Mouse (Mus musculus) hindbrain, postnatal 0 days (tissue): Measurements from ENCODE around the gene Gm45837. TPM values are rescaled to one million over a fixed set of nuclear protein-coding genes. Genes with fewer than 3 reads are reported as not detected.
A peak's percentile ranks its signal among the peaks of the same experiment; 100 is the strongest.

Source experiments
- ATAC-seq: fragments of 200-750 bp; cut with Nextera tagmentation; 2 replicates; pipeline ENCODE4 v1.8.0; 2017; ENCODE audit warnings: mild to moderate bottlenecking, moderate TSS enrichment, moderate library complexity
- DNase-seq: peaks from one replicate; pipeline ENCODE4 v3.0.0-alpha.2; 2015; ENCODE audit warnings: low spot score
- H3K27ac ChIP-seq: fragments of 300-500 bp; sonication (generic); 2 replicates; pipeline ENCODE4 v1.5.1; 2014; ENCODE audit warnings: mild to moderate bottlenecking
- H3K27me3 ChIP-seq: fragments of 300-500 bp; sonication (generic); 2 replicates; pipeline ENCODE4 v1.6.1; 2014; ENCODE audit warnings: low read length, mixed read lengths; ENCODE audit not compliant: insufficient read depth
- H3K36me3 ChIP-seq: fragments of 300-500 bp; sonication (generic); 2 replicates; pipeline ENCODE4 v1.6.1; 2014; ENCODE audit warnings: low read length, mixed read lengths; ENCODE audit not compliant: insufficient read depth
- H3K4me1 ChIP-seq: fragments of 300-500 bp; sonication (generic); 2 replicates; pipeline ENCODE4 v1.6.1; 2014; ENCODE audit warnings: antibody characterized with exemption, low read length, mixed read lengths; ENCODE audit not compliant: insufficient read depth
- H3K4me2 ChIP-seq: fragments of 300-500 bp; sonication (generic); 2 replicates; pipeline ENCODE4 v1.6.1; 2014; ENCODE audit warnings: low read depth, mild to moderate bottlenecking, low read length, moderate library complexity, mixed read lengths
- H3K4me3 ChIP-seq: fragments of 300-500 bp; sonication (generic); 2 replicates; pipeline ENCODE4 v1.5.1; 2014; ENCODE audit warnings: low read length
- H3K9ac ChIP-seq: fragments of 300-500 bp; sonication (generic); replicated peaks from 2 replicates; pipeline ENCODE4 v1.6.1; 2014; ENCODE audit warnings: mild to moderate bottlenecking, low read length, moderate library complexity, mixed read lengths
- H3K9me3 ChIP-seq: fragments of 300-500 bp; sonication (generic); 2 replicates; pipeline ENCODE4 v1.6.1; 2016; ENCODE audit warnings: low read length, mixed read lengths
- CTCF ChIP-seq: IDR thresholded peaks from 2 replicates; pipeline ENCODE4 v1.5.1; 2016; ENCODE audit warnings: antibody characterized with exemption, control low read depth, low read depth
- WGBS: fragments of 180-500 bp; shearing (Covaris S2); extraction: QIAGEN DNeasy Blood & Tissue Kit; methylation state at CpG from one replicate; pipeline ENCODE4 v1.1.7; 2014; 5-methylcytosine and 5-hydroxymethylcytosine counted together
- polyA plus RNA-seq: library from polyadenylated mRNA; unstranded; fragments of >200 nt; fragmentation: Nextera tagmentation; extraction: Ambion mirVana; gene quantifications from 2 replicates; pipeline ENCODE4 v1.2.1, GENCODE M21; 2015
- total RNA-seq: library from RNA; depleted of rRNA; stranded (reverse); fragments of >200 nt; gene quantifications from 2 replicates; pipeline ENCODE4 v1.2.3, GENCODE M21; 2014

The Gm45837 gene
- total and polyA plus RNA-seq, 2 experiments from 2014 or later = not detected

GRCm38 (mm10) chr7:101389256-101389655, 21.4 kb upstream of the Gm45837 start:
- Histone ChIP-seq H3K4me1 (0 out of 2 replicates have a peak, but pooled peaks cover 3% of the 10 kb centered on the region), H3K9ac (no peak overlapping the region), H3K27me3 (no peaks in the 10 kb centered on the region), H3K36me3 (0 out of 2 replicates have a peak, but pooled peaks cover 4% of the 10 kb centered on the region), H3K9me3 (no peaks in the 10 kb centered on the region), H3K4me3 (no peak overlapping the region), H3K27ac (no peak overlapping the region), H3K4me2 (no peak overlapping the region)
- no peak for TF ChIP-seq CTCF
- WGBS = 89% methylated on average over 6 of the region's 6 CpGs
- DNase-seq (no peak), ATAC-seq (no peak)

GRCm38 (mm10) chr7:101391909-101392479, 18.7 kb upstream of the Gm45837 start:
- WGBS = 81% methylated on average over 4 of the region's 4 CpGs
- ATAC-seq (no peak), DNase-seq (no peak)
- Histone ChIP-seq H3K27ac (no peak overlapping the region), H3K9me3 (no peaks in the 10 kb centered on the region), H3K36me3 (0 out of 2 replicates have a peak, but pooled peaks cover 4% of the 10 kb centered on the region), H3K9ac (no peak overlapping the region), H3K4me2 (no peak overlapping the region), H3K4me3 (no peak overlapping the region), H3K27me3 (no peaks in the 10 kb centered on the region), H3K4me1 (0 out of 2 replicates have a peak, but pooled peaks cover 3% of the 10 kb centered on the region)
- TF ChIP-seq CTCF = no peak

- no peak for DNase-seq
- Histone ChIP-seq H3K27me3 (no peaks in the 10 kb centered on the region), H3K36me3 (0 out of 2 replicates have a peak, but pooled peaks cover 4% of the 10 kb centered on the region), H3K4me2 (no peak overlapping the region), H3K9me3 (no peaks in the 10 kb centered on the region), H3K9ac (no peak overlapping the region), H3K27ac (peak overlapping the region; percentile 32; the same call in 1 of the 2 replicates), H3K4me1 (0 out of 2 replicates have a peak, but pooled peaks cover 3% of the 10 kb centered on the region), H3K4me3 (no peak overlapping the region)
- ATAC-seq = no peak
- 50% methylated on average over 4 of the region's 4 CpGs for WGBS
- TF ChIP-seq CTCF = no peak
Measured at GRCm38 (mm10) chr7:101393015-101393414, 17.7 kb upstream of the Gm45837 start.

- no peak overlapping the region for H3K4me3 ChIP-seq
- no peaks in the 10 kb centered on the region for H3K9me3 ChIP-seq
- WGBS = 47% methylated on average over 8 of the region's 8 CpGs
- 0 out of 2 replicates have a peak, but pooled peaks cover 3% of the 10 kb centered on the region for H3K4me1 ChIP-seq
- DNase-seq (no peak), ATAC-seq (peak; percentile 25)
- no peaks in the 10 kb centered on the region for H3K27me3 ChIP-seq
- H3K36me3 ChIP-seq = 0 out of 2 replicates have a peak, but pooled peaks cover 4% of the 10 kb centered on the region
- no peak overlapping the region; the same call in 1 of the 2 replicates for H3K4me2 ChIP-seq
- no peak for TF ChIP-seq CTCF
- no peak overlapping the region for H3K9ac ChIP-seq
- peak overlapping the region; percentile 32; the same call in 1 of the 2 replicates for H3K27ac ChIP-seq
Measured at GRCm38 (mm10) chr7:101393694-101394504, 16.8 kb upstream of the Gm45837 start.

- no peak for ATAC-seq
Measured at GRCm38 (mm10) chr7:101394569-101394968, 16.1 kb upstream of the Gm45837 start.

GRCm38 (mm10) chr7:101395471-101395870, 15.2 kb upstream of the Gm45837 start:
- WGBS = 64% methylated on average over 2 of the region's 2 CpGs
- no peak for ATAC-seq
- H3K36me3 ChIP-seq = peaks cover 3% of the 10 kb centered on the region; the same call in 1 of the 2 replicates
- H3K9me3 ChIP-seq = no peaks in the 10 kb centered on the region
- DNase-seq = no peak
- TF ChIP-seq CTCF = no peak
- H3K9ac ChIP-seq = no peak overlapping the region
- H3K4me2 ChIP-seq = no peak overlapping the region
- no peak overlapping the region for H3K27ac ChIP-seq
- H3K27me3 ChIP-seq = no peaks in the 10 kb centered on the region
- no peak overlapping the region for H3K4me3 ChIP-seq
- 0 out of 2 replicates have a peak, but pooled peaks cover 3% of the 10 kb centered on the region for H3K4me1 ChIP-seq

More at GRCm38 (mm10) chr7:101394569-101394968, 16.1 kb upstream of the Gm45837 start:
- Histone ChIP-seq H3K27me3 (no peaks in the 10 kb centered on the region), H3K4me2 (no peak overlapping the region; the same call in 1 of the 2 replicates), H3K36me3 (0 out of 2 replicates have a peak, but pooled peaks cover 4% of the 10 kb centered on the region), H3K9ac (no peak overlapping the region), H3K4me1 (0 out of 2 replicates have a peak, but pooled peaks cover 3% of the 10 kb centered on the region), H3K27ac (no peak overlapping the region), H3K9me3 (no peaks in the 10 kb centered on the region), H3K4me3 (no peak overlapping the region)
- no peak for TF ChIP-seq CTCF
- no peak for DNase-seq
- 75% methylated on average over 3 of the region's 3 CpGs for WGBS
